Mouse (Mus musculus): ENCODE measurements at regions not wholly inside any gene's neighbourhood (a gene's known extent, or its start where the extent isn't known, plus 50 kb on each side); places are given as distances from the start of the nearest gene placed in this dataset.

- DNase-seq (ENCODE audit: low read depth, low spot score), result no peak
Measured at GRCm38 (mm10) chr10:53482919-53483318, 103.2 kb upstream of the Cep85l start.

- DNase-seq (ENCODE audit: low read depth, low spot score), result no peak
Measured at GRCm38 (mm10) chr10:53470200-53470599, 90.5 kb upstream of the Cep85l start.

GRCm38 (mm10) chr10:53469611-53470010, 89.9 kb upstream of the Cep85l start:
- no peak for DNase-seq (ENCODE audit: low read depth, low spot score)

GRCm38 (mm10) chr10:53468293-53468545, 88.5 kb upstream of the Cep85l start:
- DNase-seq (ENCODE audit: low read depth, low spot score), result no peak

- no peak for DNase-seq (ENCODE audit: low read depth, low spot score)
Measured at GRCm38 (mm10) chr10:53467472-53468292, 87.9 kb upstream of the Cep85l start.

- DNase-seq (ENCODE audit: low read depth, low spot score), result no peak
Measured at GRCm38 (mm10) chr10:53466851-53467250, 87.1 kb upstream of the Cep85l start.

- DNase-seq (ENCODE audit: low read depth, low spot score), result no peak
Measured at GRCm38 (mm10) chr10:53466261-53466660, 86.5 kb upstream of the Cep85l start.

- DNase-seq (ENCODE audit: low read depth, low spot score), result no peak
Measured at GRCm38 (mm10) chr10:53464581-53464980, 84.8 kb upstream of the Cep85l start.

- no peak for DNase-seq (ENCODE audit: low read depth, low spot score)
Measured at GRCm38 (mm10) chr10:53464006-53464405, 84.3 kb upstream of the Cep85l start.

GRCm38 (mm10) chr10:53463471-53463870, 83.7 kb upstream of the Cep85l start:
- DNase-seq (ENCODE audit: low read depth, low spot score), result no peak

- DNase-seq (ENCODE audit: low read depth, low spot score), result peak; percentile 15
Measured at GRCm38 (mm10) chr10:53462449-53463308, 82.9 kb upstream of the Cep85l start.

- DNase-seq (ENCODE audit: low read depth, low spot score), result peak; percentile 49
Measured at GRCm38 (mm10) chr10:53461070-53461781, 81.5 kb upstream of the Cep85l start.

GRCm38 (mm10) chr10:53459706-53460105, 80.0 kb upstream of the Cep85l start:
- peak; percentile 45 for DNase-seq (ENCODE audit: low read depth, low spot score)

GRCm38 (mm10) chr10:53456027-53456713, 76.4 kb upstream of the Cep85l start:
- no peak for DNase-seq (ENCODE audit: low read depth, low spot score)

- no peak for DNase-seq (ENCODE audit: low read depth, low spot score)
Measured at GRCm38 (mm10) chr10:53444789-53445188, 65.0 kb upstream of the Cep85l start.

- DNase-seq (ENCODE audit: low read depth, low spot score), result no peak
Measured at GRCm38 (mm10) chr10:53443443-53443842, 63.7 kb upstream of the Cep85l start.

GRCm38 (mm10) chr10:53442912-53443311, 63.2 kb upstream of the Cep85l start:
- DNase-seq (ENCODE audit: low read depth, low spot score), result no peak

GRCm38 (mm10) chr10:53440251-53440650, 60.5 kb upstream of the Cep85l start:
- no peak for DNase-seq (ENCODE audit: low read depth, low spot score)

GRCm38 (mm10) chr10:53438388-53438787, 58.6 kb upstream of the Cep85l start:
- DNase-seq (ENCODE audit: low read depth, low spot score), result no peak

GRCm38 (mm10) chr10:53437724-53438123, 58.0 kb upstream of the Cep85l start:
- DNase-seq (ENCODE audit: low read depth, low spot score), result no peak

GRCm38 (mm10) chr10:53436023-53436475, 56.3 kb upstream of the Cep85l start:
- peak; percentile 10 for DNase-seq (ENCODE audit: low read depth, low spot score)

All from ZHBTc4 (cell line).